Mouse (Mus musculus) natural killer cell, adult 2 months (primary cell): ENCODE data around the gene Mki67.

Experiments
- DNase-seq, 2 experiments: peaks; one replicate each; pipeline ENCODE4 v3.0.0; 2022; ENCODE audit warnings: low spot score in 2 of 2

Mki67 gene

GRCm38 (mm10) chr7:135715642-135716444 is at the start of gene Mki67:
Gene Mki67 (minus strand): TSS chr7:135716361.
- DNase-seq = no peak

- no peak for DNase-seq
These were observed 47.1 kb upstream of the Mki67 start for GRCm38 (mm10) chr7:135763311-135763710.

GRCm38 (mm10) chr7:135758754-135759510 is 42.8 kb upstream of the Mki67 start:
- DNase-seq = no peak

GRCm38 (mm10) chr7:135758171-135758570 is 42.0 kb upstream of the Mki67 start:
- no peak for DNase-seq

- no peak for DNase-seq
These were observed 40.9 kb upstream of the Mki67 start for GRCm38 (mm10) chr7:135756984-135757586.

GRCm38 (mm10) chr7:135748986-135749385 is 32.8 kb upstream of the Mki67 start:
- DNase-seq = no peak

GRCm38 (mm10) chr7:135747072-135747471 is 30.9 kb upstream of the Mki67 start:
- DNase-seq = no peak

- DNase-seq = no peak
These were observed 30.4 kb upstream of the Mki67 start for GRCm38 (mm10) chr7:135746528-135746927.

- no peak for DNase-seq
These were observed 28.9 kb upstream of the Mki67 start for GRCm38 (mm10) chr7:135745091-135745490.

- DNase-seq = no peak
These were observed 24.3 kb upstream of the Mki67 start for GRCm38 (mm10) chr7:135740453-135740852.

- no peak for DNase-seq
These were observed 20.4 kb upstream of the Mki67 start for GRCm38 (mm10) chr7:135736581-135736886.

GRCm38 (mm10) chr7:135735691-135736580 is 19.8 kb upstream of the Mki67 start:
- peak; percentile 80 to 92 for DNase-seq

- no peak for DNase-seq
These were observed 18.9 kb upstream of the Mki67 start for GRCm38 (mm10) chr7:135734911-135735646.

- no peak for DNase-seq
These were observed 18.2 kb upstream of the Mki67 start for GRCm38 (mm10) chr7:135734379-135734778.

- no peak for DNase-seq
These were observed 11.9 kb upstream of the Mki67 start for GRCm38 (mm10) chr7:135728038-135728437.

- DNase-seq = no peak
These were observed 10.5 kb upstream of the Mki67 start for GRCm38 (mm10) chr7:135726707-135727106.

- DNase-seq = no peak
These were observed 7.6 kb upstream of the Mki67 start for GRCm38 (mm10) chr7:135723672-135724341.

GRCm38 (mm10) chr7:135722011-135722838 is 6.1 kb upstream of the Mki67 start:
- no peak for DNase-seq

- DNase-seq = no peak
These were observed 5.4 kb upstream of the Mki67 start for GRCm38 (mm10) chr7:135721436-135721992.
